Mouse (Mus musculus): Measurements from ENCODE around the gene Dnase2b.

Gene Dnase2b

GRCm38 (mm10) chr3:146616533-146617283 lies 1.3 kb upstream of the Dnase2b start:
- DNase-seq (ENCODE audit: low spot score), result no peak

GRCm38 (mm10) chr3:146611821-146612220 lies 3.6 kb downstream of the Dnase2b start:
- DNase-seq (ENCODE audit: low spot score), result no peak

GRCm38 (mm10) chr3:146611261-146611660 lies 4.1 kb downstream of the Dnase2b start:
- no peak for DNase-seq (ENCODE audit: low spot score)

- DNase-seq (ENCODE audit: low spot score), result no peak
Observed at GRCm38 (mm10) chr3:146610322-146610721, 5.1 kb downstream of the Dnase2b start.

- peak; percentile 39 for DNase-seq (ENCODE audit: low spot score)
Observed at GRCm38 (mm10) chr3:146607368-146607767, 8.0 kb downstream of the Dnase2b start.

GRCm38 (mm10) chr3:146604647-146605046 lies 10.7 kb downstream of the Dnase2b start:
- DNase-seq (ENCODE audit: low spot score), result no peak

- no peak for DNase-seq (ENCODE audit: low spot score)
Observed at GRCm38 (mm10) chr3:146602531-146602930, 12.9 kb downstream of the Dnase2b start.

- no peak for DNase-seq (ENCODE audit: low spot score)
Observed at GRCm38 (mm10) chr3:146601205-146601604, 14.2 kb downstream of the Dnase2b start.

- DNase-seq (ENCODE audit: low spot score), result peak; percentile 30
Observed at GRCm38 (mm10) chr3:146599198-146599900, 16.0 kb downstream of the Dnase2b start.

GRCm38 (mm10) chr3:146598411-146598810 lies 17.0 kb downstream of the Dnase2b start:
- DNase-seq (ENCODE audit: low spot score), result peak; percentile 47

- DNase-seq (ENCODE audit: low spot score), result no peak
Observed at GRCm38 (mm10) chr3:146596864-146597263, 18.5 kb downstream of the Dnase2b start.

- DNase-seq (ENCODE audit: low spot score), result no peak
Observed at GRCm38 (mm10) chr3:146596387-146596786, 19.0 kb downstream of the Dnase2b start.

GRCm38 (mm10) chr3:146595440-146595839 lies 20.0 kb downstream of the Dnase2b start:
- no peak for DNase-seq (ENCODE audit: low spot score)

GRCm38 (mm10) chr3:146591601-146592000 lies 23.8 kb downstream of the Dnase2b start:
- no peak for DNase-seq (ENCODE audit: low spot score)

GRCm38 (mm10) chr3:146591159-146591558 lies 24.2 kb downstream of the Dnase2b start:
- DNase-seq (ENCODE audit: low spot score), result no peak

- DNase-seq (ENCODE audit: low spot score), result no peak
Observed at GRCm38 (mm10) chr3:146589523-146589922, 25.9 kb downstream of the Dnase2b start.

GRCm38 (mm10) chr3:146586616-146587015 lies 28.8 kb downstream of the Dnase2b start:
- DNase-seq (ENCODE audit: low spot score), result no peak

GRCm38 (mm10) chr3:146583908-146584307 lies 31.5 kb downstream of the Dnase2b start:
- no peak for DNase-seq (ENCODE audit: low spot score)

- DNase-seq (ENCODE audit: low spot score), result no peak
Observed at GRCm38 (mm10) chr3:146583478-146583877, 31.9 kb downstream of the Dnase2b start.

GRCm38 (mm10) chr3:146580039-146580729 lies 35.2 kb downstream of the Dnase2b start:
- DNase-seq (ENCODE audit: low spot score), result no peak

GRCm38 (mm10) chr3:146577591-146577990 lies 37.8 kb downstream of the Dnase2b start:
- no peak for DNase-seq (ENCODE audit: low spot score)

GRCm38 (mm10) chr3:146571341-146571740 lies 44.1 kb downstream of the Dnase2b start:
- no peak for DNase-seq (ENCODE audit: low spot score)

- DNase-seq (ENCODE audit: low spot score), result no peak
Observed at GRCm38 (mm10) chr3:146570939-146571338, 44.5 kb downstream of the Dnase2b start.
